Mouse (Mus musculus) kidney, adult 8-10 months (tissue): ENCODE measurements at regions not wholly inside any gene's neighbourhood (a gene's known extent, or its start where the extent isn't known, plus 50 kb on each side); places are given as distances from the start of the nearest gene placed in this dataset.

Experiments
- DNase-seq, 2 experiments: peaks; one replicate each; pipeline ENCODE4 v3.0.0; 2022

DNA sequence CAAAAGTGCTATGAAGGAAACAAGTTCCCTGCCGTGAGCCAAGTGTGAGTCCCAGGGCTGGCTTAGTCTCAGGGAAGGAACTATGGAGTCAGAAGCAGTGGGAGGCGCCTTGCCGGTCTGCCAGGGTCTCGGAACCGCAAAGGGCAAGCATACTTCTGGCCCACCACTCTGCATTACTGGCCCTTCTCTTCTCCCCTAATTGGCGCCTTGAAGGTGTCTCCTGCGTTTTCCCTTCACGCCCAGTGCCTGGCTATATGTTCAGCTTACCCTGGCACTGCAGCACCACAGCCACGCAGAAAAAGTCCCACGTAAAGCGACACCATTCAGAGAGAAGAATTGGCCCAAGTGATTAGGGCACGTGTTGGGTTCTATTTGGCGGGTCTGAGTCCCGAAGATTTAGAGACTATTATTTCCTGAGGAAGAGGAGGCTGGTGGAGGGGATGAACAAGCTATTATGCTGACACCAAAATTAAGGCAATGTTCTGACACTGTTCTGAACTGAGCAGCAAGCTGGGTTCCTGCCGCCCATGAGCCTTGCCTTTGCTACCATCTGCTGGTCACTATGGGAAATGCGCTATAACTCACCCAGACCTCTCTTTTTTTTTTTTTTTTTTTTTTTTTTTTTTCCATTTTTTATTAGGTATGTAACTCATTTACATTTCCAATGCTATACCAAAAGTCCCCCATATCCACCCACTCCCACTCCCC lies 288.5 kb upstream of the Jmjd1c start:
- DNase-seq = peak; percentile 23 to 62

DNA sequence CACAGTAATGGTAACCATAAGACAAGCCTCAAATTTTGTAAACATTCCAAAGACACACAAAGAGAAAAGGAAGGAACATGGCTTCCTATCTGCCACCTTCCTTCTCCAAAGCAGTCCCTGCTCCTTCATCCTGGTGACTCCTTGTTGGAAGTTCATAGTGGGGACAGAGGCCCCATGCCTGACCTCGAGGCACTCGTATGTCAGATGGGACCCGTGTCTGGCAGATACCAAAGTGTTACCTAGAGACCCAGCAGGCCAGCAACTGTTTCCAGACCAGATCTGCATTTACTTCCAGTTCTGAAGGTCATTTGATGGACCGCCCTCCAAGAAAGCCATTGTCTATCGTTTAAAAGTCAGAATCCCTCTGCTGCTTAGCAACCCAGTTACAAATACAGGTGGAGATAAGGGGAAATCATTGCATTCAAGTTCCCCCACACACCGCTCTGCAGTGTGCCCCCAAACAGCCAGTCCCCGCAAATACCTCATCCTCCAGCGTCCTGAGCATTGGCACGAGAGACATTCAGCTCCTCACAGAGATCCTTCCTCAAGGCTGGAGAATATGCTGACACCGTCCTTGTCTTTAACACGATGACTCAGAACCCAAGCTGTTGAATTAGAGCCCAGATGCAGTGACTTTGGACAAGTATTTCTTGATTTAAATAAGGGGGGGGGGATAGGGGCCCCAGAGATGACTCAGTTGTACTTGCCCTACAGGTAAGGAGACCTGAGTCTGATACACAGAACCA lies 283.2 kb upstream of the Jmjd1c start:
- no peak for DNase-seq

- peak in 1 of 2 experiments; percentile 9 for DNase-seq
Observed at GRCm38 (mm10) chr10:66813850-66814564, 281.9 kb upstream of the Jmjd1c start.

DNA sequence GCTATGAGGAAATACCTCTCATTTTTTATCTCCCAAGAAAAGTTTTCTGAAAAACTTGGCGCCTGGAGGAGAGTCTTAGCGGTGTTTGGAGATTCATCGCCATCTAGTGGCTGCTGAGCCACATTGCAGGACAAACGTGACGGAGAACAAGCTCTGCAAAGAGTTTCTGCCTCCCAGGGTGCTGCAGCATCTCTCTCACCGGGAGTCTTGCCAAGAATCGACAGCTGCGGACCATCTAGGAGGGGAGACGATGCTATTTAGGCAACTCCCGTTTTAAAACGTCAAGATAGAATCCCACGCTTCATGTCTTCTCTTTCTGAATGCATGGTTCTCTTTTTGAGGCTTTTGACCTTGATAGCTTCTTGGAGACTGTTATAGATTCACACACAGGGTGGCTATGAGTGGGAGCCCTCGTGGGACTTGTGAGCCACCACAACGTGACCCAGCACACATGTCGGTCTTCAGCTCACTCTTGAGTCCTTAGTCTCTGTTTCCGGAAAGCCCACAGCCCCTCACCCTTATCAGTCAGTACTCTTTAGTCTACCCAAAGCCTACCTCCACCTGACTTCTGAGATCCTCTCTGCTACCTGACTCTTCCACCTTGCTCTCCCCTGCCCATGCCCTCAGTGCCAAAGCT lies 281.2 kb upstream of the Jmjd1c start:
- peak; percentile 74 to 79 for DNase-seq

GRCm38 (mm10) chr10:66815951-66816350 lies 280.0 kb upstream of the Jmjd1c start:
- no peak for DNase-seq

DNA sequence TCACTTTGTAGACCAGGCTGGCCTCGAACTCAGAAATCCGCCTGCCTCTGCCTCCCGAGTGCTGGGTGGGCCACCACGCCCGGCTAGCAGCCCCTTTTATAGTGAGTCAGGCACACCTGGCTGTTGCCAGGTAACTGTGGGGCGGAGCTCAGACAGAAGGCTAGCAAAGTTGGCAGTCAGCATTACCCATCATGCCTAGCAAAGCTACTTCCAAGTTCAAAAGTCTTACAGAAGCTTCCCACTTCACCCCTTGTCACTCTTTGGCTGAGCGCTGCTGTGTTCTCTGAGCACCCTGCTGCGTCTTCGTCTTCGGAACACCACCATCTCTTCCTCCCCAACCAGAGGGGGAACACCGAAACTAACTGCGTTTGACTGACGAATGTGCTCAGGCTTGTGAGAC lies 279.1 kb upstream of the Jmjd1c start:
- DNase-seq = no peak

DNA sequence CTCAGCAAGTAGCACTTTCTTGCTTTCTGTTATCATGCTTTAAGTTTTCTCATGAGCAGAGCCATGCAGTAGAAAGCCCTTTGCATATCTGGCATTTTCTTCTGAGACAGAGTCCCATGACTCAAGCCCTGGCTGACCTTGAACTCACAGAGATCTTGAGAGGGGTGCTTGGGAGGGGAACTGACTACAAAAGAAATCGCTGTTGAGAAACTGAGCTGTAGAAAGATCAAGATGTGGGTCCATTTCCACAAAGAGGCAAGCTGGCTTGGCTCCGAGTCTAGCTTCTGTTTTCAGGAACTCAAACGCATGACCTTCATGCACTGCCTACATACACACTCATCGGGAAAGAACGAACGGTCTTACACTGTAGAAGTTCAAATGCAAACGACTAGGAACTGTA lies 278.0 kb upstream of the Jmjd1c start:
- DNase-seq = no peak

- no peak for DNase-seq
Observed at GRCm38 (mm10) chr10:66819517-66819916, 276.4 kb upstream of the Jmjd1c start.

DNA sequence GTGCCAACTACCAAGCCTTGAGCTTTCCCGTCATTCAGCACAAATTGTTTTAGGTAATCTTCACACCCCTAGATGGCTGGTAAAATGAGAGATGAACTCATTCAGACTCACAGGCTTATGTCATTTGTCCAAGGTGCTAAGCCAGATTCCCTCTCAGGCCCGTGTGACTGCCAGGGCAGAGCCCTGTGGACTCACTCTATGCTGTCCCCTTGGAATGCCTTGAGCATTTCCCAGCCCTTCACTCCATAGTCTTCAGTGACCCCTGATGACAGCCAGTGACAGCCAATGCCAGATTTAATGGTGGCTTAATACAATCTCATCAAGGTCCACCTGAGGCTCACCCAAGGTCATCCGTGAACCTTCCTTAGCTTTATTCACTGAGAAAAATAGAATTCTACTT lies 270.2 kb upstream of the Jmjd1c start:
- DNase-seq = no peak

DNA sequence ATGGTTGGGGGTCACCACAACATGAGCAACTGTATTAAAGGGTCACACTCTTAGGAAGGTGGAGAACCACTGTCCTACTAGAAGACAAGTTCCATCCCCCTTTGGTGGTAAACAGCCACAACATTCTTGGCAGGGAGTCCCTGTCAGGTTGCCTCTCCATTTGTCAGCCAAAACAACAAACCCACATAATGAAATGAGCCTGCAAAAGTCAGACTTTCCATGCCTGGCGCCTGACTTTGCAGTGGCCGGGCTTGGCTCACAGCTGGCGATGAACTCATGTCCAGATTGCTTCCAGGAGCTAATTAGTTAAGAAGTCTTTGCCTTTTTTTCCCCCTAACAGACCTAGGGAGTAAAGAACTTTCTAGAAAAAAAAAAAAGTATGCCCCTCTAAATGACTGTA lies 269.6 kb upstream of the Jmjd1c start:
- no peak for DNase-seq

DNA sequence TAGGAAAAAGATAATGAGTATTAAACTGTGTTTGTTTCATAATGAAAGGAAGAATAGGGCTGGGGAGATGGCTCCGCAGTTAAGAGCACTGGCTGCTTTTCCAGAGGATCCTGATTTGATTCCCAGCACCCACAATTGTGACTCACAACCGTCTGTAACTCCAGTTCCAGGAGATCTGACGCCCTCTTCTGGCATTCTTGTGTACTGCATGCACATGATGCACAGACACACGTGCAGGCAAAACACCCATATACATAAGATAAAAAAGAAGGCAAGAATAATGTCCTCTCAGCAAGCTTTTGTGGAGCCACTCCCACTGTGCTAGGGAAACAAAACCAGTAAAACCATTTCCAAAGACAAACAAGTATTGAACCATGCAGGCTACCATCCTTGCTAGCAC lies 261.0 kb upstream of the Jmjd1c start:
- no peak for DNase-seq

GRCm38 (mm10) chr10:66839058-66839457 lies 256.9 kb upstream of the Jmjd1c start:
- DNase-seq = no peak

DNA sequence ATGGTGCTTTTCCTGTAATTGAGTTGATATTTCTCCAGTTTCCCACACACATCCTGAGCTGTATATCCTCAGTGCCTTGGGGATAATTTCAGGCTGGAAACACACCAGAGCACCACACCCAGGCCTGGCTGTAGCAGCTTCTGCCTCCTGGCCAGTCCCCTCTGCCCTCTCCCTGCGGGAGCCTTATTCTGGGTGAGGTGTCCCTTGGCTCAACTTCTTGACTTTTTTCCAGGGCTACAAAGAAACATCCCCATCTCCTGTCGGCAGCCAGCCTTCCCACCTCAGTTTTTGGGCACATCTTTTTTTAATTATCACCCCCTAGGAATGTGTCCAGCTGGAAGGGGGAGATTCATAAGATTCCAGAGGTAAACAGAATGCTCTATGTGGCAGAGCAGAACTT lies 252.7 kb upstream of the Jmjd1c start:
- no peak for DNase-seq

GRCm38 (mm10) chr10:66848778-66849177 lies 247.1 kb upstream of the Jmjd1c start:
- DNase-seq = no peak

GRCm38 (mm10) chr10:66849681-66850080 lies 246.2 kb upstream of the Jmjd1c start:
- no peak for DNase-seq

- DNase-seq = no peak
Observed at GRCm38 (mm10) chr10:66850972-66851478, 244.9 kb upstream of the Jmjd1c start.

DNA sequence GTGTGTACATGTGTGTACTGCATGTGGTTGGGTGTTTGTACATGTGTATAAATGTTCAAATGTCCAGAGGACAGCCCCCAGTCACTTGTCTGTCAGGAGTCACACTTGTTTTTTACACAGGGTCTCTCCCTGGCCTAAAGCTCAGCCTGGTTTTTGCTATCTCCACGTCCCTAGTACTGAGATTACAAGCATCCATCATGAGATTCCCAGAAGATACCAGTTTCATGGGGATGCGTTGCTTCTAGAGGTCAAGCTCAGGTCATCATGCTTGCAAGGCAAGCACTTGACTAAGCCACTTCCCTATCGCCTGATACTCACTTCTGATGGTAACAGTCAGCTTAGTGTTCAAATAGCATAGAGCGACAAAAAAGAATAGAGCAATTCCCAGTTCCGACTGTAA lies 244.1 kb upstream of the Jmjd1c start:
- no peak for DNase-seq

GRCm38 (mm10) chr10:66852708-66853107 lies 243.2 kb upstream of the Jmjd1c start:
- no peak for DNase-seq

DNA sequence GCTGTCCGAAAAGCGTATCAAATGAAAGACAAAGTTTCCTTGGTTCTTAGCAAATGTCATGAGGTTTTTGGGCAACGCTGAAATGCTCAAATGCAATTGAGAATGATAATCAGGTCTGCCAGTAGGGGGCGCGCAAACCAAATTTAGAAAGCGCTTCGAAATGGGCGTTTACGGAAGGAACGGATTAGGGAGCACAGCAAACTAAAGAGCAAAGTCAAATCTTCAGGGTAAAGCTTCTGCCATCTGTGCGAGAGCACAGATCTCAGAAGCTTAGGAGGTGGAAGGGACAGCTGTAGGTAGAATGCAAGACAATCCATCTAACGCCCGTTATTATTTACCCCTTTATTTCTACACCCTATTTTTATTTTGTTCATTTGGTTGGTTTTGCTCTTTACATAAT lies 242.7 kb upstream of the Jmjd1c start:
- DNase-seq = peak; percentile 67 to 87

GRCm38 (mm10) chr10:66854895-66855294 lies 241.0 kb upstream of the Jmjd1c start:
- no peak for DNase-seq

DNA sequence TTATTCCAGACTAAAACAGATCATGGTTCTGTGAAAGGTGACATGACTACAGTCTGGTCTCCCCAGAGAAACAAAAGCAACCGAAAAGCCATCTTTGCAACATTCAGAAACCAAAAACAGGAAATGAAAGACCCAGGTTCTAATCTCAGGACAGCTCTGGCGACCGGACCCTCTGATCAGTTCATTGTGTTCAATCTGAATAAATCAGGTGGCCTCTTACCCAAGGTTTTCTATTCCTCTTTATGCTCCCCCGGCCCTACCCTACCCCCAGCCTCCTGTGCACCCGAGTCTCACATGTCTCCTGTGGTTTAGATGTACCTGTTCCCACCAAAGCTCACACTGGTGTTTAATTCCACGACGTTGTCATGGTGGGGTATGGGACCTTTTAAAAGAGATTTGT lies 238.6 kb upstream of the Jmjd1c start:
- DNase-seq = no peak

GRCm38 (mm10) chr10:66861421-66861820 lies 234.5 kb upstream of the Jmjd1c start:
- no peak for DNase-seq
